Mouse (Mus musculus): ENCODE results near the gene Stx3. TPM values are rescaled to one million over a fixed set of nuclear protein-coding genes. Genes with fewer than 3 reads are reported as not detected.

Gene Stx3
- polyA plus RNA-seq, 1 experiment = 24.8 TPM

GRCm38 (mm10) chr19:11810003-11810758 lies 9.0 kb downstream of the Stx3 start:
- DNase-seq (ENCODE audit: low read depth, low spot score) = no peak
- 47% methylated on average over 5 of the region's 5 CpGs for WGBS

DNA sequence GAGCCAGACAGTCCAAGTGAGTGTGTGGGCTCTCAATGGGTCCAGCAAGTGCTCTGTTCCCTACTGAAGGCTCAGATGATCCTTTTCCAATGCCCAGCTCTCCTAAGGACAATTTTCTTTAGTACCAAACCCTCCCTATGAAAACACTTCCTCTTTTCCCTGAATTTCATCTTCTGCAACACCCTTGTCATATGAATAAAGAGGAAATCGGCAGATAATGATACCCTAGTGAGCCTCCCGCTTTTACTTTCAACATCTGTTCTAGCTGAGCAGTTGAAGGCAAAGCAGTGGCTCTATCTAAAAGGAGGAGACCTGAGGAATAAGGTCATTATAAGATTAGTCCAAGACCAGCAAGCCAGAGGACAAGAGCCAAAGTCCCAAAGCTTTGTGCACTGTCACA lies 10.8 kb downstream of the Stx3 start:
- DNase-seq (ENCODE audit: low read depth, low spot score) = no peak
- WGBS = 85% methylated on average over 2 of the region's 2 CpGs

DNA sequence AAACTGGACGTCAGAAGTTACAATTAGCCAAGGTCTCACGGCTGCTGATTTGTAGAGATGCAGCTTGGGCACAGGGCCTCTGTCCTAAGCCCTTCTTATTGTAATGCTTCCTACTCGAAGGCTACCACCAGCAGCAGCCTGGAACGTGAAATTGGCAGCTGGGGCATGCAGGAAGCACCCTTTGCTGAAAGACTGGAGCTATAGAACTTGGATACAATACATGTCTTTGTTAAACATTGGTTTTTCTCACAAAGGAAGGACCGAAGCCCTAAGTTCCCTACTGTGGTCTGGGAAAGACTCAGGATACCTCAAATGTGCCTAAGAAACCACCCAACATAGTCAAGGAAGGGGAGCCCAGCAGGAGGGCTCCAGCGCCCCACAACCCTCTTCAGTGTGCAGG lies 11.4 kb downstream of the Stx3 start:
- no peak for DNase-seq (ENCODE audit: low read depth, low spot score)
- WGBS = 67% methylated on average over 6 of the region's 6 CpGs

- DNase-seq (ENCODE audit: low read depth, low spot score) = no peak
- 67% methylated on average over 2 of the region's 2 CpGs for WGBS
Measured at GRCm38 (mm10) chr19:11807251-11807650, 12.0 kb downstream of the Stx3 start.

GRCm38 (mm10) chr19:11804423-11804822 lies 14.8 kb downstream of the Stx3 start:
- WGBS = 19% methylated on average over 1 of the region's 1 CpGs
- no peak for DNase-seq (ENCODE audit: low read depth, low spot score)

GRCm38 (mm10) chr19:11800531-11801315 lies 18.5 kb downstream of the Stx3 start:
- DNase-seq (ENCODE audit: low read depth, low spot score) = no peak
- 67% methylated on average over 8 of the region's 8 CpGs for WGBS

DNA sequence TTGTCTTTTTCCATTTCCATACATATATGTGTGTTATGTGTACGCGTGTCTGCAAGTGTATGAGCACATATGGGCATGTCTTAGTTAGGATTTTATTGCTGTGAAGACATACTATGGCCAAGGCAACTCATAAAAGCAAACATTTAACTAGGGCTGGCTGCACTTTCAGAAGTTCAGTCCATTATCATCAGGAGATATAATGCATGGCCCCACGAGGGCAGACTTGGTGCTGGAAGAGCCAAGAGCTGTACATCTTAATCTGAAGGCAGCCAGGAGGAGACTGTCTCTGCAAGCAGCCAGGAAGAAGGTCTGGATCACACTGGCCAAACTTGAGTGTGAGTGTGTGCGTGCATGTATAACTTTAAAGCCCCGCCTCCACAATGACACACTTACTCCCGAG lies 24.8 kb downstream of the Stx3 start:
- WGBS = 32% methylated on average over 6 of the region's 6 CpGs

DNA sequence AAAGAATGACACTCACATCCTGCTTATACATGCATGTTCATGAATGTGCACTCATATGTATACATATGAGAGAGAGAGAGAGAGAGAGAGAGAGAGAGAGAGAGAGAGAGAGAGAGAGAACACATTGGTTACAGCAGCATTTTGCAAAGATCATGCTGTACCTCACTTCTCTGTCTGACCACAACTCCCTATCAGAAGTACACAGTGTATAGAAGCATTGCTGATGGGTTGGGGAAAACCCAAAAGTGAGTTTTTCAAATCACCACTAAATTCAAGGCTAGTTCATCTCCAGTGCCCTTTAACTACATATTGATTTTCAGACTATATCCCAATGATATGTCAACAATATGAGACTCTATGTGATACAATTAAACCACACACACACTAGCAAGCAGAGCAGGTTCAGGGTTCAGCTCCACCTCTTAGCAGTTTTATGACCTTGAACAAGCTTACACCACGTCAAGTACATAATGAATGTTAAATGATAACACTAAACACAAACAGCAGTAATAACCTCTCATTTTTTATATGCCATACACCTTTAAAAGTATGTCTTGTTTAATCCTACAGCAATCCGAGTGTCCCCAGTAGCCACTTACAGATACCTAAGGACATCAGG lies 25.4 kb downstream of the Stx3 start:
- WGBS = 31% methylated on average over 2 of the region's 2 CpGs
- no peak for DNase-seq (ENCODE audit: low read depth, low spot score)

More for the DNA sequence above, 24.8 kb downstream of the Stx3 start:
- DNase-seq (ENCODE audit: low read depth, low spot score) = no peak

DNA sequence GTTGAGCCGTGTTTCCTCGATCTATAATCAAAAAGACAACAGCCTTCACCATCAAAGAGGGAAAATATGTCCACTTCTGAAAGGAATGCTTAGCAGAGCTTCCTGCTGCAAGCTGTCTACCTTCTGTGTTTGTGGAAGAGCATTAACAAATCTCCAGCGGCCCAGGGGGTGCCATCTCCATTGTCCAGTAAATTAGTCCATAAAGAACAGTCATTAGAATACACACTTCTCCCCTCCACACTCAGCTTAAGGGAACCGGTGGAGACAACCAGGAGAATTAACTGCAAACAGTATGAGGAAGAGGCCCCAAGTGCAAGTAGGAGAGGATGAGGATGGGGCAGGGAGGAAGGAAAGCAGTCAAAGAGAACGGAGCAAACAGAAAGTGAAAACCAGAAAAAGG lies 27.4 kb downstream of the Stx3 start:
- WGBS = 76% methylated on average over 5 of the region's 5 CpGs

GRCm38 (mm10) chr19:11788876-11789275 lies 30.3 kb downstream of the Stx3 start:
- no peak for DNase-seq (ENCODE audit: low read depth, low spot score)
- 79% methylated on average over 6 of the region's 6 CpGs for WGBS

More for the DNA sequence above, 27.4 kb downstream of the Stx3 start:
- DNase-seq (ENCODE audit: low read depth, low spot score) = no peak

- whole genome bisulfite sequencing = 92% methylated on average over 6 of the region's 6 CpGs
- no peak for DNase-seq (ENCODE audit: low read depth, low spot score)
Measured at GRCm38 (mm10) chr19:11787826-11788225, 31.4 kb downstream of the Stx3 start.

DNA sequence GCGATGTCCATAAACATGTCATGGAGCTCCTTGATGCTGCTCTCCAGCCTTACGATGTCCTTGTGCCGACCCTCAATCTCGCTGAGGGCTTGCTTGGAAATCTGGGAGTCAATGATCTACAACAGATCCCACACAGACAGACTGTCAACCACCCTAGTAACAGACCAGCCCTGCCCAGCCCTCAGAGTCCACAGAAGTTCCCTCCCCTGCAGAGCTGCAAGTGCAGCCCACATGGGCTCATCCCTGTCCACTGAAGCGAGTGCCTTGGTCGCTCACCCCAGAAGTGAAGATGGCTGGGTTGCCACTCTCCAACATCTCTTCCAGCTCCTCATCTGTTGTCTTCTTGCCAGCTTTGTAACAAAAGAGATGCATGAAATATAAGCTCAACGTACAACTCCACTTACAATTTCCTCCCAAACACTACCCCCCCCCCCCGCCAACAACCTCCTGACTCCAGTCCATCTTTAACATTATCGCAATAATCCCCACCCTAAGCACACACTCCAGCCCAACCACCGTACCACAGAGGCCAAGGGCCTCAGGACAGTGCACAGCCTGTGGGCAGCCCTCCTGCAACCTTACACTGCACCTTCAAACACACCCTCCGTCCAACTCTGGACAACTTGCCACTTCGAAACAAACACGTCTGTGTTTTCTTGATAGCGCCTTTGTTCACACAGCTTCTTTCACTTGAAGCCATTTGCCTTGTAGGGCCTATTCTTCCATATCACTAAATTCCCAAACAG lies 33.6 kb downstream of the Stx3 start:
- no peak for DNase-seq (ENCODE audit: low read depth, low spot score)
- WGBS = 92% methylated on average over 14 of the region's 14 CpGs

- DNase-seq (ENCODE audit: low read depth, low spot score) = no peak
- WGBS = 67% methylated on average over 7 of the region's 7 CpGs
Measured at GRCm38 (mm10) chr19:11777191-11777865, 41.9 kb downstream of the Stx3 start.

- DNase-seq (ENCODE audit: low read depth, low spot score) = peak; percentile 85
- under 1% methylated on average over 30 of the region's 30 CpGs for WGBS
Measured at GRCm38 (mm10) chr19:11770205-11770892, 48.9 kb downstream of the Stx3 start, which contains the start of gene Mrpl16. TSS of gene Mrpl16 (plus strand) at chr19:11770391.

GRCm38 (mm10) chr19:11769257-11769920 lies 49.8 kb downstream of the Stx3 start:
- DNase-seq (ENCODE audit: low read depth, low spot score) = no peak
- WGBS = 88% methylated on average over 5 of the region's 5 CpGs

DNA sequence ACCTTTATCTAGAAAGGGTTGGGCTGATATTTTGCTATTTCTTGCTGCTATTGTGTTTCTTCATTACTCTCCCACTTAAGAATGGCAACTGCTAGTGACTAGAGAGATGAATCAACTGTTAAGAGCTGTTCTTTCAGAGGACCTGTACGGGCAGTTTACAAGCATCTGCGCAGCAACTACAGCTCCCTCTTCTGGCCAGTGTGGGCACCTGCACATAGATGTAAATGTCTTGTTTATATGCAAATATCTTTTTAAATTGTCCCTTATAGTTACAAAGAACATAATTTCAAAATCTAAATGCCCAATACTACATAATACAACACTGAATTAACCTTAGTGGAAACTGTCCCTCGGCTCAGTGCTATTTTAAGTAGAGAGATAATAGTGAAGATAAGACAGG lies 51.0 kb downstream of the Stx3 start:
- WGBS = 4% methylated on average over 3 of the region's 3 CpGs
- peak; percentile 16 for DNase-seq (ENCODE audit: low read depth, low spot score)

- no peak for DNase-seq (ENCODE audit: low read depth, low spot score)
- 15% methylated on average over 4 of the region's 4 CpGs for WGBS
Measured at GRCm38 (mm10) chr19:11766413-11766812, 52.8 kb downstream of the Stx3 start.

DNA sequence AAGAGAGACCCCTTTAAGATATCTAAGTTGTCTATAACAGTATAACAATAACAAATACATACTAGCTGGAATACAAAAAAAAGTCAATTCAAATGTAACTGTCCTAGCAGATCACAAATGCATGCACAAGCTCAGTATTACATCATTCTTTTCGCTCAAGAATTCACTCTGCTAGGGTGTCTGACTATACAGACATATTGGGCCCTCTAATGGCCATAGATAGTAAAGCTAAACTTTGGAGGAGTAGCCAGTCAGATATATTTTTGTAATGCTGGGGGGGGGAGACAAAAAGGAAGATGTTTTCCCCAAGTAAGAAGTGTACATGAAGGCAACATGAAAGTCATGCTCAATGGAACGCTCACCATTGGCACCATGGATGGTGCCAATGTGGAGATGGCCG lies 54.1 kb downstream of the Stx3 start:
- 80% methylated on average over 3 of the region's 3 CpGs for WGBS
- no peak for DNase-seq (ENCODE audit: low read depth, low spot score)

All from large intestine, adult 2 months (tissue).